Mouse (Mus musculus) adrenal gland, postnatal 14 days (tissue): ENCODE measurements around the gene Creb3. TPM values are rescaled to one million over a fixed set of nuclear protein-coding genes. Genes with fewer than 3 reads are reported as not detected.
"Not testable (repeated sequence)": the region's sequence is repeated elsewhere in the genome, so short reads cannot be mapped to it uniquely, and the experiment has no call there.

Experiments used
- DNase-seq: peaks from one replicate; pipeline ENCODE4 v3.0.0; 2021; ENCODE audit warnings: mixed read lengths
- long read RNA-seq, 2 experiments: library from polyadenylated mRNA; stranded (forward); transcript quantifications; one replicate each; pipeline ENCODE4 v2.0.0; 2021
- total RNA-seq: library from RNA; stranded (reverse); gene quantifications from 2 replicates; pipeline ENCODE4 v1.2.3, GENCODE M21; 2021

Creb3 gene
- total RNA-seq, result 108 and 117 TPM in 2 replicates
- long read RNA-seq, experiment 1, transcript Creb3-201 (9 exons, 1,884 nt), result major isoform, 233 of 260 reads
- long read RNA-seq, experiment 1, partial matches to known transcripts, result 5 of 260 reads
- long read RNA-seq, experiment 1, other reads (novel, unspliced or antisense), result 18 of 260 reads
- long read RNA-seq, experiment 2, transcript Creb3-201 (9 exons, 1,884 nt), result major isoform, 123 of 143 reads
- long read RNA-seq, experiment 2, partial matches to known transcripts, result 5 of 143 reads
- long read RNA-seq, experiment 2, other reads (novel, unspliced or antisense), result 15 of 143 reads

GRCm38 (mm10) chr4:43561997-43562768, at the start of gene Creb3, which contains the start of gene Tln1:
TSS of gene Creb3 (plus strand) at chr4:43562332.
TSS of gene Tln1 (minus strand) at chr4:43562691.
- DNase-seq, result peak; percentile 96

GRCm38 (mm10) chr4:43512653-43513052, 49.5 kb upstream of the Creb3 start:
- DNase-seq, result no peak

- no peak for DNase-seq
These were observed 48.8 kb upstream of the Creb3 start for GRCm38 (mm10) chr4:43513300-43513699.

- no peak for DNase-seq
These were observed 48.3 kb upstream of the Creb3 start for GRCm38 (mm10) chr4:43513791-43514190.

- DNase-seq, result no peak
These were observed 46.1 kb upstream of the Creb3 start for GRCm38 (mm10) chr4:43515764-43516708.

- no peak for DNase-seq
These were observed 42.6 kb upstream of the Creb3 start for GRCm38 (mm10) chr4:43519551-43519950.

GRCm38 (mm10) chr4:43519956-43520355, 42.2 kb upstream of the Creb3 start:
- peak; percentile 92 for DNase-seq

GRCm38 (mm10) chr4:43527880-43528279, 34.3 kb upstream of the Creb3 start:
- DNase-seq, result peak; percentile 53

- DNase-seq, result no peak
These were observed 33.6 kb upstream of the Creb3 start for GRCm38 (mm10) chr4:43528487-43528886.

- DNase-seq, result peak; percentile 47
These were observed 32.0 kb upstream of the Creb3 start for GRCm38 (mm10) chr4:43530081-43530501.

GRCm38 (mm10) chr4:43530581-43530980, 31.6 kb upstream of the Creb3 start:
- DNase-seq, result peak; percentile 87

GRCm38 (mm10) chr4:43533270-43533669, 28.9 kb upstream of the Creb3 start:
- peak; percentile 86 for DNase-seq

- DNase-seq, result peak; percentile 50
These were observed 26.5 kb upstream of the Creb3 start for GRCm38 (mm10) chr4:43535628-43536027.

- DNase-seq, result no peak
These were observed 26.1 kb upstream of the Creb3 start for GRCm38 (mm10) chr4:43536031-43536430.

GRCm38 (mm10) chr4:43542044-43542443, 20.1 kb upstream of the Creb3 start:
- DNase-seq, result no peak

GRCm38 (mm10) chr4:43546375-43547047, 15.6 kb upstream of the Creb3 start:
- peak; percentile 82 for DNase-seq

- DNase-seq, result no peak
These were observed 15.0 kb upstream of the Creb3 start for GRCm38 (mm10) chr4:43547160-43547559.

- no peak for DNase-seq
These were observed 13.1 kb upstream of the Creb3 start for GRCm38 (mm10) chr4:43549055-43549454.

- DNase-seq, result not testable (repeated sequence)
These were observed 10.3 kb upstream of the Creb3 start for GRCm38 (mm10) chr4:43551854-43552253.

- DNase-seq, result no peak
These were observed 9.7 kb upstream of the Creb3 start for GRCm38 (mm10) chr4:43552437-43552836.

- no peak for DNase-seq
These were observed 8.2 kb upstream of the Creb3 start for GRCm38 (mm10) chr4:43553891-43554290.

- DNase-seq, result no peak
These were observed 6.2 kb upstream of the Creb3 start for GRCm38 (mm10) chr4:43555926-43556325.
